Mouse (Mus musculus): ENCODE results near the gene 4933405L10Rik. TPM values are rescaled to one million over a fixed set of nuclear protein-coding genes. Genes with fewer than 3 reads are reported as not detected.

4933405L10Rik gene
- not detected in 4 replicates for total RNA-seq (2023; ENCODE audit: inconsistent age)

DNA sequence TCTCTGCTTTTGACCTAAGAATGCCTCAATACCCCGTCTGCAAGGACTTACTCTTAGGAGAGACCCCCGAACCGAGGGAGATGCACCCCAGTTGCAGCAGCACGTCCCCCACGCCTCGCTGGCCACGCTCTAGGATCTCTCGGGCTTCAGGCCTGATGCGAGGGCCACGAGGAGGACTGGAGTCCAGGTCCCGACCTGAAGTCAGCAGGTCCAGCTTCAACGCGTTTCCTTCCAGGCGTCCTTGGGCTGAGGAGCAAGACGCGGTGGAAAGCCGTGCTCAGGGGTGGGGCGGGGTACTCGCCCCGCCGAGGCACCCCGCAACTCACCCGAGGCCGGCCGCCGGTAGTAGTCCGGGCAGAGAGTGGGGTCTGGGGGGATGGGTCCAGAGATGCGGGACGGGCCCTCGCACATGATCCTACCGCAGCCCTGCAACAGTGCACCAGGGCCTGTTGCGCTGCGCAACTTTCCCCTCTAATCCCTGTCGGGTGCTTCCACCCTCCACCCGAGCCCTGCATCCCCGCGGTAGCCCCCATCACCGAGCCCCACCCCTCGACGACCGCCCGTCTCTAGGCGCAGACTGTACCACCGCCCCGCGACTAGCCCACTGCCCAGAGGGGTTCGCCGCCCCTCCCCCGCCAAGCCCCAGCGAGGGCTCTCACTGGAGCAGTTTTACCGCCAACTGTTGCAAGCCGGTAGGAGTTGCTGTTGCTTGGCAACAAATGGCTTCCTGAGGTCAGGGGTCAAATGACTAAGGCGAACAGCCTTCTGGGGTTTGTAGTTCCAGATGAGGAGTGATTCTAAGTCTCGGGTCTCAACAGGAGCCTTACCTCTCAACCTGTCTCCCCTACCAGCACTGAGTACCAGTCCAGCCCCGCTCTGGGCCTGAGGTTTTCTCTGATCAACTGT is at the start of gene 4933405L10Rik, which contains the start of gene Enkd1:
TSS of gene 4933405L10Rik (plus strand) at position 158 of the 906 bp plus-strand sequence.
TSS of gene Enkd1 (minus strand) at position 713 of the 906 bp plus-strand sequence.

DNA sequence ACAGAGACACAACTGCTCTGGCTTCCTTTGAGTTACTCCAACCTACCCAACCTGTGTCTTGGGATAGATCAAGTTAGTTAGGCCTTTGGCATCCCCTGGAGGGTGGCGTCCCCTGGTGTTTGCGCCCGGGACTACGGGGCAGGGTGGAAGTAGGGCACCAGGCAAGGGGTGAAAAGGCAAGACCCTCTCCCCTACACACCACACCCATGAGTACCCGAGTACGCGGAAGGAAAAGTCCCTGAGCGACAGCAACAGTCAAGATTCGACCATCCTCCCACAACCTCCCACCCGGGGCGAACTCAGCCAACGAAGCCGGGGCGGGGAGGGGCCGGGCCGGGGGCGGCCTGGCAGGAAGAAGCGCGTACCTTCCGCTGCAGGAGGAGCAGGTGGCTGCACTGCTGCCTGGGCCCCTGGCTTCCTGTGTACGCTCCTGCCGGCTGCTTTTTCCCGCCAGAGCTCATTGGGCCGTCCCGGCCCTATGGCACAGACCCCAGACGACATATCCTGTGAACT is 21.6 kb upstream of the 4933405L10Rik start, which contains the start of gene Carmil2:
TSS of gene Carmil2 (plus strand) at position 479 of the 513 bp plus-strand sequence.

DNA sequence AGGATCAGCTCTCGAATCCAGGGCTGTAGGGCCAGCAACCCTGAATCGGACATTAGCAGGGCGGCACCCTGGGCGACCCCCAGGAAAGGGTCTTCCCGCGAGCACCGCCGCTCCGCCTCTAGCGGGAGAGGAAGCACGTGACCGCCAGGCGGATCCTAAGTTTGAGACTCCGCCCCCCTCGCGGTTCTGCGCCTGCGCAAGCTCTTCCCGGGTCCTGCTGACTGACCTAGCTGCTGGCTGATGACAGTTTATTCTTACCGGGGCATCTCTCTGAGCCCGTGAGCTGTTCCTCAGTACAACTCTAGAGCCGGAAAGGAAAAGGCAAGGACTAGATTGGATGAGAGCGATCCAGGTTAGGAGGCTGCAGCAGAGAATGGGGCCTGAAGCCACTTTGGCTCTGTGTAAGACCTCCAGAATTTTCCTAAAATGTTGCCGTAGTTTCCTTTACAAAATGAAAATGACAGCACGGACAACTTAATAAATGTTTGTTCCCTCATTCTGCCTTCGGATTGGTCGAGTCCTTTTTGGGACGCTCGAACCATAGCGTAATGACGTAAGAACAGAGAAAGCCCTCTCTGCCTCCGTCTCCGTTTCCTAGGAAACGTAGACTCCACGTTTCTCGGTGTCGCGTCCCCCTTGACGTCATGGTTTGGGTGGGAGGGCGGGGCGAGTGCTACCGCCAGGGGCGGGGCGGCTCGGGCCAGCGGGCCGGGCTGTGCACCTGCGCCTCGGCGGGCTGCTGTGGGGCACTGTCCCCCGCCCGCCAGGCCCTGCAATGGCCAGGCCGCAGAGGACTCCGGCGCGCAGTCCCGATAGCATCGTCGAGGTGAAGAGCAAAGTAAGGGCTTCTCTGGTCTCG is 6.3 kb upstream of the 4933405L10Rik start, which contains the start of the genes Acd and Pard6a:
TSS of gene Acd (minus strand) at position 137 of the 859 bp plus-strand sequence.
TSS of gene Pard6a (plus strand) at position 183 of the 859 bp plus-strand sequence.

DNA sequence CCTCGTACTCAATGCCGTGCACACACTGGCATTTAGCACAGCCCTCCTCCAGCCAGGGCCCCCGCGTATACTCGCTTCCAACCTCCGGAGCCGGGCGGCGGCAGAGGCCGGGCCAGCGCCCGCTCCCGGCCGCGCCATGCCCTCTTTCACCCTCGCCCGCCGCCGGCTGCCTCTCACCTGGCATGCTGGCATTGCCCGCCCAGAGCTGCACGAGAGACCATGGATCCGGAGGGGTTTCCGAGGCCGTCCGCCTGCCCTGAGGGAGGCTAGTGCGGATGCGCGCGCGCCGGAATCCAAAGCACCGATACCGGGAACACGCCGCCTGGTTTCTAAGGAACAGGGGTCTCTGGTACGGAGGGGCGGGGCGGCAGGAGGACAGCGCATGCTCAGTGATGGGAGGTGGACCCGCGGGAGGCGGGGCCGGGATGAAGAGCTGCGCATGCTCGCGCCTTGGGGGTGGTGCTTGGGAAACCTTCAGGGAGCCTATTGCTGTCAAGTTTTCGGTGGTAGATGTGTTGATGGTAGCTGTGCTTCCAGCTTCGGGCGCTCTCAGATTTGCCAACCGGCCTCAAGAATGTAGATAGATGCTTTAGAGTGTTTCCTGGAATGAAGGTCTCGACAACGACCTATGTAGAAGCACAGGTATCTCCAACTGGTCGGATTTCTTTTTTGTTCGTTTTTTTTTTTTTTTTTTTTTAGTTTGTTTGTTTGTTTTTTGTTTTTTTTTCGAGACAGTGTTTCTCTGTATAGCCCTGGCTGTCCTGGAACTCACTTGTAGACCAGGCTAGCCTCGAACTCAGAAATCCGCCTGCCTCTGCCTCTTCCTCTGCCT is 51.0 kb downstream of the 4933405L10Rik start, which contains the start of gene Gfod2:
TSS of gene Gfod2 (minus strand) at position 388 of the 832 bp plus-strand sequence.

Other genes with a start within 250 kb of the 4933405L10Rik start
- 0.54 to 0.77 TPM (median 0.63 TPM) in 3 of 4 replicates, not detected in the other for gene Tppp3, start 236.1 kb upstream of the 4933405L10Rik start, total RNA-seq (2023; ENCODE audit: inconsistent age)
- 3.0 to 4.8 TPM (median 3.6 TPM) in 4 replicates for gene Zdhhc1, start 210.8 kb upstream of the 4933405L10Rik start, total RNA-seq (2023; ENCODE audit: inconsistent age)
- not detected in 4 replicates for gene Hsd11b2, start 188.9 kb upstream of the 4933405L10Rik start, total RNA-seq (2023; ENCODE audit: inconsistent age)
- gene Atp6v0d1, start 141.6 kb upstream of the 4933405L10Rik start, total RNA-seq (2023; ENCODE audit: inconsistent age): 99.8 to 117 TPM (median 102 TPM) in 4 replicates
- 25.4 to 27.6 TPM (median 26.1 TPM) in 4 replicates for gene Ripor1, start 102.4 kb upstream of the 4933405L10Rik start, total RNA-seq (2023; ENCODE audit: inconsistent age)
- gene Ctcf, start 71.1 kb upstream of the 4933405L10Rik start, total RNA-seq (2023; ENCODE audit: inconsistent age): 187 to 204 TPM (median 199 TPM) in 4 replicates
- not detected in 4 replicates for gene Agrp, start 70.3 kb upstream of the 4933405L10Rik start, total RNA-seq (2023; ENCODE audit: inconsistent age)
- 151 to 166 TPM (median 159 TPM) in 4 replicates for gene Carmil2, start 21.4 kb upstream of the 4933405L10Rik start, total RNA-seq (2023; ENCODE audit: inconsistent age)
- 95.0 to 102 TPM (median 100 TPM) in 4 replicates for gene Acd, start 6.6 kb upstream of the 4933405L10Rik start, total RNA-seq (2023; ENCODE audit: inconsistent age)
- gene Pard6a, start 6.5 kb upstream of the 4933405L10Rik start, total RNA-seq (2023; ENCODE audit: inconsistent age): 13.5 to 18.8 TPM (median 16.4 TPM) in 4 replicates
- 2.8 to 3.9 TPM (median 3.5 TPM) in 4 replicates for gene Enkd1, start 555 bp downstream of the 4933405L10Rik start, total RNA-seq (2023; ENCODE audit: inconsistent age)
- 0.80 to 3.7 TPM (median 2.0 TPM) in 4 replicates for gene Gfod2, start 51.0 kb downstream of the 4933405L10Rik start, total RNA-seq (2023; ENCODE audit: inconsistent age)
- gene Ranbp10, start 119.7 kb downstream of the 4933405L10Rik start, total RNA-seq (2023; ENCODE audit: inconsistent age): 33.7 to 40.7 TPM (median 34.1 TPM) in 4 replicates
- 1.1 to 1.6 TPM (median 1.3 TPM) in 3 of 4 replicates, not detected in the other for gene Tsnaxip1, start 120.1 kb downstream of the 4933405L10Rik start, total RNA-seq (2023; ENCODE audit: inconsistent age)
- gene Cenpt, start 145.6 kb downstream of the 4933405L10Rik start, total RNA-seq (2023; ENCODE audit: inconsistent age): 16.0 to 21.7 TPM (median 18.8 TPM) in 4 replicates
- 14.8 to 18.3 TPM (median 15.5 TPM) in 4 replicates for gene Thap11, start 147.5 kb downstream of the 4933405L10Rik start, total RNA-seq (2023; ENCODE audit: inconsistent age)
- gene Nutf2, start 152.9 kb downstream of the 4933405L10Rik start, total RNA-seq (2023; ENCODE audit: inconsistent age): 3.8 to 36.5 TPM (median 24.9 TPM) in 4 replicates
- 74.7 to 93.2 TPM (median 78.6 TPM) in 4 replicates for gene Edc4, start 173.2 kb downstream of the 4933405L10Rik start, total RNA-seq (2023; ENCODE audit: inconsistent age)
- 0.97 to 2.0 TPM (median 1.5 TPM) in 4 replicates for gene Nrn1l, start 185.9 kb downstream of the 4933405L10Rik start, total RNA-seq (2023; ENCODE audit: inconsistent age)
- 23.9 to 26.9 TPM (median 25.8 TPM) in 4 replicates for gene Pskh1, start 192.8 kb downstream of the 4933405L10Rik start, total RNA-seq (2023; ENCODE audit: inconsistent age)
- 2.1 to 5.5 TPM (median 3.4 TPM) in 4 replicates for gene Ctrl, start 226.2 kb downstream of the 4933405L10Rik start, total RNA-seq (2023; ENCODE audit: inconsistent age)
- gene Psmb10, start 230.8 kb downstream of the 4933405L10Rik start, total RNA-seq (2023; ENCODE audit: inconsistent age): 123 to 171 TPM (median 149 TPM) in 4 replicates
- gene Lcat, start 235.7 kb downstream of the 4933405L10Rik start, total RNA-seq (2023; ENCODE audit: inconsistent age): 0.39 to 0.51 TPM in 2 of 4 replicates, not detected in the others